Mouse (Mus musculus) intestine, embryonic 15.5 days (tissue): ENCODE measurements around the gene Zfp451. TPM values are rescaled to one million over a fixed set of nuclear protein-coding genes. Genes with fewer than 3 reads are reported as not detected.

Experiments
- polyA plus RNA-seq: library from polyadenylated mRNA; unstranded; fragments of >200 nt; fragmentation: Nextera tagmentation; extraction: Ambion mirVana; gene quantifications from 2 replicates; pipeline ENCODE4 v1.2.1, GENCODE M21; 2015

Gene Zfp451
- polyA plus RNA-seq, 1 experiment from 2014 or later, result 17.6 TPM

Other genes with a start within 250 kb of the Zfp451 start
- 29.7 and 30.8 TPM in 2 replicates for gene Prim2, start 144.8 kb downstream of the Zfp451 start, polyA plus RNA-seq
- gene Rab23, start 94.7 kb downstream of the Zfp451 start, polyA plus RNA-seq, result 18.1 and 19.1 TPM in 2 replicates
- 55.8 and 56.3 TPM in 2 replicates for gene Bag2, start 56.8 kb downstream of the Zfp451 start, polyA plus RNA-seq
- gene Bend6, start 93.2 kb upstream of the Zfp451 start, polyA plus RNA-seq, result 0.88 and 1.3 TPM in 2 replicates
- 19.2 and 20.1 TPM in 2 replicates for gene Dst, start 93.6 kb upstream of the Zfp451 start, polyA plus RNA-seq